Mouse (Mus musculus): ENCODE data around the gene Glo1. TPM values are rescaled to one million over a fixed set of nuclear protein-coding genes. Genes with fewer than 3 reads are reported as not detected.

Gene Glo1
- polyA plus RNA-seq, 1 experiment from 2014 or later = 190 TPM

GRCm38 (mm10) chr17:30568473-30568872, 58.2 kb downstream of the Glo1 start:
- no peak for DNase-seq (ENCODE audit: low spot score)
- Histone ChIP-seq H3K4me1 (replicated peaks; ENCODE audit: control insufficient read depth, insufficient read depth) (peaks cover 2% of the 10 kb centered on the region; the same call in 1 of the 2 replicates), H3K9me3 (ENCODE audit: control insufficient read depth, low read length) (no peaks in the 10 kb centered on the region), H3K4me2 (replicated peaks; ENCODE audit: low read depth) (no peak overlapping the region), H3K4me3 (ENCODE audit: low read depth, low read length) (no peak overlapping the region), H3K9ac (ENCODE audit: low read length) (no peak overlapping the region), H3K27ac (replicated peaks) (no peak overlapping the region), H3K27me3 (ENCODE audit: control insufficient read depth, insufficient read depth, low read length) (no peaks in the 10 kb centered on the region), H3K36me3 (ENCODE audit: control insufficient read depth, insufficient read depth, low read length) (no peaks in the 10 kb centered on the region)
- TF ChIP-seq EP300 (optimal IDR thresholded peaks at IDR 0.05) = no peak
- TF ChIP-seq CTCF (IDR thresholded peaks at IDR 0.05; ENCODE audit: low read depth) = no peak
- no peak; the same call in 1 of the 2 replicates for ATAC-seq (ENCODE audit: low FRiP score, low TSS enrichment)

GRCm38 (mm10) chr17:30564971-30565370, 61.7 kb downstream of the Glo1 start:
- no peak overlapping the region for H3K27ac ChIP-seq (replicated peaks)
- WGBS = 83% methylated on average over 7 of the region's 7 CpGs

DNA sequence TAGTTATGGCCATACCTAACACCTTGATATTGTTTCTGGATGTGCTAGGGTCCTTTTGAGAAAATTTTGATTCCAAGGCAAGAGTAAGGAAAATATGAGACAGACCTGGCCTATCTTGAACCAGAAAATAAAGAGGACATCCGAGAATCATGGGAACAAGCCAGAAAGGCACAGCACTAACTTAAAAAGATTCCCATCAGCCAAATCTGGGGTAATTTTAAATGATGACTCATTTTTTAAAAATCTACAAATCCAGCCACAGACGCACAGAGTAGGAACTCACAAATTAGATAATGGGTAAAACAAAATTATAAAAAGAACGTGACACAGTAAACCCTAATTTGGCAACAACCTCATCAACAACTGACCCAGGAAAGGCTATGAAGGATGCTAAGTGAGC, 62.3 kb downstream of the Glo1 start:
- no peak overlapping the region for H3K4me3 ChIP-seq (ENCODE audit: low read depth, low read length)
- H3K36me3 ChIP-seq (ENCODE audit: control insufficient read depth, insufficient read depth, low read length) = no peaks in the 10 kb centered on the region
- no peak for DNase-seq (ENCODE audit: low spot score)
- 66% methylated on average over 3 of the region's 3 CpGs for WGBS
- no peaks in the 10 kb centered on the region for H3K4me1 ChIP-seq (replicated peaks; ENCODE audit: control insufficient read depth, insufficient read depth)
- H3K4me2 ChIP-seq (replicated peaks; ENCODE audit: low read depth) = no peak overlapping the region
- no peaks in the 10 kb centered on the region for H3K27me3 ChIP-seq (ENCODE audit: control insufficient read depth, insufficient read depth, low read length)
- no peak for ATAC-seq (ENCODE audit: low FRiP score, low TSS enrichment)
- H3K9ac ChIP-seq (ENCODE audit: low read length) = no peak overlapping the region
- H3K9me3 ChIP-seq (ENCODE audit: control insufficient read depth, low read length) = no peaks in the 10 kb centered on the region
- TF ChIP-seq EP300 (optimal IDR thresholded peaks at IDR 0.05) = no peak
- TF ChIP-seq CTCF (IDR thresholded peaks at IDR 0.05; ENCODE audit: low read depth) = no peak
- no peak overlapping the region for H3K27ac ChIP-seq (replicated peaks)

More at GRCm38 (mm10) chr17:30564971-30565370, 61.7 kb downstream of the Glo1 start:
- Histone ChIP-seq H3K9me3 (ENCODE audit: control insufficient read depth, low read length) (no peaks in the 10 kb centered on the region), H3K9ac (ENCODE audit: low read length) (no peak overlapping the region), H3K4me3 (ENCODE audit: low read depth, low read length) (no peak overlapping the region), H3K4me2 (replicated peaks; ENCODE audit: low read depth) (no peak overlapping the region), H3K27me3 (ENCODE audit: control insufficient read depth, insufficient read depth, low read length) (no peaks in the 10 kb centered on the region), H3K36me3 (ENCODE audit: control insufficient read depth, insufficient read depth, low read length) (no peaks in the 10 kb centered on the region), H3K4me1 (replicated peaks; ENCODE audit: control insufficient read depth, insufficient read depth) (no peaks in the 10 kb centered on the region)
- TF ChIP-seq EP300 (optimal IDR thresholded peaks at IDR 0.05) = no peak
- TF ChIP-seq CTCF (IDR thresholded peaks at IDR 0.05; ENCODE audit: low read depth) = no peak
- ATAC-seq (ENCODE audit: low FRiP score, low TSS enrichment) = no peak
- no peak for DNase-seq (ENCODE audit: low spot score)

DNA sequence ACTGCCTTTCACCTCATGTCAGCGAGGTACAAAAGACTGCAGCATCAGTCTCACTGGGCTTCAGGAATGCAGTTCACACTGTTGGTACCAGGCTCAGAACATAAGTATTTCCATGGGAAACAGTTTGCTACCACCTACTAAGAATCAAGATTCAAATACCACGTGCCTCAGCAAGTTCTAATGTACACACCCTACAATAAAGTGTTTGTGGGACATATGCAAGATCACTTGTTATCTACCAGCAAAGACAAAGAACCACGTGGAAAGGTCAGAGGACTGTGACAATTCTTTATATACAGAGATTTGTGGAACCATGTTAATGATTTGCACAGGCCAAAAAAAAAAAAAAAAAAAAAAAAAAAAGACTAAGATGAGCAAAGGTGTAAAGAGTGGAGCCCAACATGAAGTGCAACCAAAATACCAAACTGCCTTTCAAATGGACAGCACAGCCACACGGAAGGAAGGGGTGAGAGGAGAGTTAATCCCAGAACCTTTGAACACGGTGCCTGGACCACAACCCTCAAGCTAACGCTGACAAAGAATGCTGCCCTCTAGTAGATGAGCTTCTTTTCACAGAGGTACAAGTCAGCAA, 63.1 kb downstream of the Glo1 start:
- H3K36me3 ChIP-seq (ENCODE audit: control insufficient read depth, insufficient read depth, low read length) = no peaks in the 10 kb centered on the region
- TF ChIP-seq CTCF (IDR thresholded peaks at IDR 0.05; ENCODE audit: low read depth) (no peak), EP300 (optimal IDR thresholded peaks at IDR 0.05) (no peak)
- no peak overlapping the region for H3K9ac ChIP-seq (ENCODE audit: low read length)
- no peak for ATAC-seq (ENCODE audit: low FRiP score, low TSS enrichment)
- no peaks in the 10 kb centered on the region for H3K27me3 ChIP-seq (ENCODE audit: control insufficient read depth, insufficient read depth, low read length)
- H3K4me1 ChIP-seq (replicated peaks; ENCODE audit: control insufficient read depth, insufficient read depth) = no peaks in the 10 kb centered on the region
- H3K27ac ChIP-seq (replicated peaks) = no peak overlapping the region
- H3K4me2 ChIP-seq (replicated peaks; ENCODE audit: low read depth) = no peak overlapping the region
- WGBS = 62% methylated on average over 6 of the region's 6 CpGs
- no peak for DNase-seq (ENCODE audit: low spot score)
- no peak overlapping the region for H3K4me3 ChIP-seq (ENCODE audit: low read depth, low read length)
- H3K9me3 ChIP-seq (ENCODE audit: control insufficient read depth, low read length) = no peaks in the 10 kb centered on the region

- Histone ChIP-seq H3K27me3 (ENCODE audit: control insufficient read depth, insufficient read depth, low read length) (no peaks in the 10 kb centered on the region), H3K36me3 (ENCODE audit: control insufficient read depth, insufficient read depth, low read length) (no peaks in the 10 kb centered on the region), H3K4me3 (ENCODE audit: low read depth, low read length) (no peak overlapping the region), H3K9ac (ENCODE audit: low read length) (no peak overlapping the region), H3K4me2 (replicated peaks; ENCODE audit: low read depth) (no peak overlapping the region), H3K4me1 (replicated peaks; ENCODE audit: control insufficient read depth, insufficient read depth) (no peaks in the 10 kb centered on the region), H3K9me3 (ENCODE audit: control insufficient read depth, low read length) (no peaks in the 10 kb centered on the region), H3K27ac (replicated peaks) (no peak overlapping the region)
- 80% methylated on average over 2 of the region's 2 CpGs for WGBS
- no peak for DNase-seq (ENCODE audit: low spot score)
- no peak for ATAC-seq (ENCODE audit: low FRiP score, low TSS enrichment)
- TF ChIP-seq CTCF (IDR thresholded peaks at IDR 0.05; ENCODE audit: low read depth) = no peak
- TF ChIP-seq EP300 (optimal IDR thresholded peaks at IDR 0.05) = no peak
These were observed 63.9 kb downstream of the Glo1 start for GRCm38 (mm10) chr17:30562770-30563169.

GRCm38 (mm10) chr17:30559536-30559935, 67.1 kb downstream of the Glo1 start:
- Histone ChIP-seq H3K4me3 (ENCODE audit: low read depth, low read length) (no peak overlapping the region), H3K4me1 (replicated peaks; ENCODE audit: control insufficient read depth, insufficient read depth) (no peaks in the 10 kb centered on the region), H3K9me3 (ENCODE audit: control insufficient read depth, low read length) (no peaks in the 10 kb centered on the region), H3K27me3 (ENCODE audit: control insufficient read depth, insufficient read depth, low read length) (no peaks in the 10 kb centered on the region), H3K4me2 (replicated peaks; ENCODE audit: low read depth) (no peak overlapping the region), H3K36me3 (ENCODE audit: control insufficient read depth, insufficient read depth, low read length) (no peaks in the 10 kb centered on the region), H3K9ac (ENCODE audit: low read length) (no peak overlapping the region), H3K27ac (replicated peaks) (no peak overlapping the region)
- TF ChIP-seq CTCF (IDR thresholded peaks at IDR 0.05; ENCODE audit: low read depth) (peak; percentile 84), EP300 (optimal IDR thresholded peaks at IDR 0.05) (no peak)
- WGBS = 54% methylated on average over 3 of the region's 3 CpGs
- ATAC-seq (ENCODE audit: low FRiP score, low TSS enrichment) (peak; percentile 54; the same call in 1 of the 2 replicates), DNase-seq (ENCODE audit: low spot score) (peak; percentile 74)
